Mouse (Mus musculus) liver, adult 2 months (tissue): ENCODE data around the gene Nyap1.

ENCODE experiments used
- CTCF ChIP-seq: fragments of 200-500 bp; IDR thresholded peaks from 2 replicates; pipeline ENCODE4 v1.5.1; 2011; ENCODE audit warnings: low read depth, low read length, control low read depth
- POLR2A ChIP-seq: fragments of 200-500 bp; IDR thresholded peaks from 2 replicates; pipeline ENCODE4 v1.6.1; 2011; ENCODE audit warnings: low read length, control low read depth; ENCODE audit not compliant: insufficient read depth; ENCODE audit errors: extremely low read depth

DNA sequence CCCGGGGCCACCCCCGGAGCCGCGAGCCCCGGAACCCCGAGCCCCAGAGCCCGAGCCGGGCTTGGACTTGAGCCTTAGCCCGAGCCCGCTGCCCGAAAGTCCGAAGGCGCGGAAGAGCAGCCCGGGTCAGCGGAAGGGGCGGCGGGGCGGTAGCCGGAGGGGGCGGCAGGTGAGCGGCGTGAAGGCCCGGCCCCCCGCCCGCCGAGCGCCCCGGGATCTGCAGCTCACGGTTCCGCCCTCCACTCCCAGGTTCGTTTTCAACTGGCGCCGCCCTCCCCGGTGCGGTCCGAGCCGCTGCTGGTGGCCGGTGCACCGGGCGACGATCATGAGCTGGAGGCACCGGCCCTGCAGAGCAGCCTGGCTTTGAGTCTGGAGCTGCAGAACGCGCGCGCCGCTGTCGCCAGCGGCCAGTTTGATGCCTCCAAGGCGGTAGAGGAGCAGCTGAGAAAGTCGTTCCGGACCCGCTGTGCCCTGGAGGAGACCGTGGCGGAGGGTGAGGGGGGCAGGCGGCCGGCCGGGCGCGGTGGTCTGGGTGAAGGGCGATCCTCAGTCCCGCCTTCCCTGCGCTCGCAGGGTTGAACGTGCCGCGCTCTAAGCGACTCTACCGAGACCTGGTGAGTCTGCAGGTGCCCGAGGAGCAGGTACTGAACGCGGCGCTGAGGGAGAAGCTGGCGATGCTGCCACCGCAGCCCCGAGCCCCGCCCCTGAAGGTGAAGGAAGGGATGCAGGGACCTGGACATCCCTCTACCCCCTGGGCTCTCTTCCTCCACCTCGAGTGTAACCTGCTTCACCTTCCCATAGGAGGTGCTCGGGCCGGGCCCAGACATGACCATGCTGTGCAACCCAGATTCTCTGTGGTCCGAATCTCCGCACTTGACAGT, 37.9 kb upstream of the Nyap1 start:
- TF ChIP-seq CTCF (no peak), POLR2A (no peak)
